Mouse (Mus musculus): ENCODE data around the gene Tk1. TPM values are rescaled to one million over a fixed set of nuclear protein-coding genes. Genes with fewer than 3 reads are reported as not detected.

Gene Tk1
- total RNA-seq, 2 experiments from 2014 or later, result 5.6 to 9.7 TPM

- no peak for DNase-seq
- intact Hi-C loops (cut with DNase I), result no loop called here
Measured at GRCm38 (mm10) chr11:117776085-117776792, 49.7 kb downstream of the Tk1 start.

DNA sequence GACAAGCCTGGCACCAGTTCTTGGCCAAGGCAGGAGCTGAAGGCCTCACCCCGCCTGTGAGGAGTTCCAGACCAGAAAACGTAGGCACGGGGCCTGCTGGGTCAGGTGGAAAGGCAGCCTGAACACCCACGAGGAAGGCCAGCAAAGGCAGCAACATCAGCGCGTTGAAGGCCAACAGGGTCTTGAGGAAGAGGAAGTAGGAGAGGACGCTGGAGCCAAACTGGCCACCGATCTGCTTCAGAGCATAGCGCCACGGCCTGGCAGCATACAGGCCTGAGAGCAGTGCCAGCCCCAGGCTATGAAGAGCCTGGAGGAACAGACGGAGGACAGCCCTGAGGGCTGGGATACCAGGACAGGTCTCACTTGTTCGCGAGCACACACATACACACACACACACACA lies 50.4 kb downstream of the Tk1 start:
- no peak for DNase-seq
- intact Hi-C loops (cut with DNase I), result no loop called here

GRCm38 (mm10) chr11:117774925-117775324 lies 51.0 kb downstream of the Tk1 start:
- peak; percentile 44 to 59 for DNase-seq
- intact Hi-C loops (cut with DNase I), result no loop called here

DNA sequence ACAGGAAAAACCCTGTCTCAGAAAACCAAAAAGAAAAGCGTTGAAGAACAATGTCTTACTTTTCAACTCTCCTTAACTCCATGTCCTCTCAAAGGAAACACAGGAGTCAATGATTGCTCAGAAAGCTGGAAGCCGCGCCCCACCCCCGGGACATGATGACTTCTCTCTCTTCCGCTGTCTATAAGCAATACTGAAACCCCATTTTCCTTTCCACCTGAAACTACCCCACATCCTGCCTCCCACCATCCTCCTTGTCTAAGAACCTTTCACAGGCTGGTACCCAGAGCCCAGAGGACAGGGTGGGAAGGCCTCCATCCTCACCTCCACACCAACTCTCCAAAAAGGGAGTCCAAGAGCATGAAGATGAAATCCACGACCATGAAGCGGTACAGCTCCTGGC lies 53.5 kb downstream of the Tk1 start:
- intact Hi-C loops (cut with DNase I), result no loop called here

DNA sequence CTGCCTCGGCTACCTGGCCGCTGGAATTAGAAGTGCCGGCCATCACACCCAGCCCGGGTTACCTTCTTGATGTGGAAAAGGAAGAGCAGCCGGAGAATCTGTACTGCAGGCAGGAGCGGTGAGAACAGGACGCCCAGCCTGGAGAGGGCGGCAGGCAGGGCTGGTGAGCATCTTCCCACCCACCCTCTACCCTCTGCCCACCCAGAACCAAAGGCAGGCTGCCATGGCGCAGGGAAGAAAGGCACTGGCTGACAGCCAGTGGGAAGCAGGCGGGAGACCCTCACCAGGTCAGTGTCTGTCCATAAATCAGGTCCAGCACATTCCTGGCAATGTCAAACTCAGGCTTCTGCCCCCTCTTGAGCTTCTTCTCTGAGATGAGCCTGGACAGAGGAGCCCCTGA lies 55.5 kb downstream of the Tk1 start:
- no peak for DNase-seq
- intact Hi-C loops (cut with DNase I), result no loop called here

More for the DNA sequence above, 53.5 kb downstream of the Tk1 start:
- DNase-seq, result no peak

GRCm38 (mm10) chr11:117769683-117770047 lies 56.2 kb downstream of the Tk1 start:
- no peak for DNase-seq
- intact Hi-C loops (cut with DNase I), result no loop called here

- intact Hi-C loops (cut with DNase I), result no loop called here
- DNase-seq, result no peak
Measured at GRCm38 (mm10) chr11:117768725-117769682, 56.9 kb downstream of the Tk1 start.

GRCm38 (mm10) chr11:117766275-117766674 lies 59.6 kb downstream of the Tk1 start:
- DNase-seq, result no peak

More at GRCm38 (mm10) chr11:117766275-117766674, 59.6 kb downstream of the Tk1 start:
- intact Hi-C loops (cut with DNase I), result no loop called here

Other genes with a start within 250 kb of the Tk1 start
- gene Tnrc6c, start 171.8 kb downstream of the Tk1 start, total RNA-seq (2021), result 10 to 100 TPM; 36.2 to 36.5 TPM
- gene Tmc8, start 44.0 kb downstream of the Tk1 start, total RNA-seq (2021), result 1 to 10 TPM; 5.0 to 7.3 TPM
- 10 to 100 TPM; 27.0 to 30.2 TPM for gene Tmc6, start 43.9 kb downstream of the Tk1 start, total RNA-seq (2021)
- not detected for gene 6030468B19Rik, start 28.4 kb downstream of the Tk1 start, total RNA-seq (2021)
- 1 to 10 TPM in 1 of 2 experiments, under 1 TPM in 1; 0.98 to 2.3 TPM for gene Gm20708, start 16.4 kb downstream of the Tk1 start, total RNA-seq (2021)
- gene Syngr2, start 16.4 kb downstream of the Tk1 start, total RNA-seq (2021), result 100 to 1,000 TPM; 108 to 109 TPM
- 1 to 10 TPM; 4.2 to 6.6 TPM for gene Afmid, start 168 bp downstream of the Tk1 start, total RNA-seq (2021)
- gene Birc5, start 23.2 kb upstream of the Tk1 start, total RNA-seq (2021), result 1 to 10 TPM; 3.8 to 9.8 TPM
- not detected for gene Tmem235, start 34.7 kb upstream of the Tk1 start, total RNA-seq (2021)
- 1 to 10 TPM; 6.3 to 6.8 TPM for gene Tha1, start 47.4 kb upstream of the Tk1 start, total RNA-seq (2021)
- gene Socs3, start 144.0 kb upstream of the Tk1 start, total RNA-seq (2021), result 1 to 10 TPM; 4.1 to 5.1 TPM
- 10 to 100 TPM; 20.5 to 22.3 TPM for gene Pgs1, start 160.2 kb upstream of the Tk1 start, total RNA-seq (2021)